Mouse (Mus musculus): ENCODE results near the gene Reln. TPM values are rescaled to one million over a fixed set of nuclear protein-coding genes. Genes with fewer than 3 reads are reported as not detected.

Reln gene
- polyA plus RNA-seq, 1 experiment from 2014 or later = 36.0 TPM

DNA sequence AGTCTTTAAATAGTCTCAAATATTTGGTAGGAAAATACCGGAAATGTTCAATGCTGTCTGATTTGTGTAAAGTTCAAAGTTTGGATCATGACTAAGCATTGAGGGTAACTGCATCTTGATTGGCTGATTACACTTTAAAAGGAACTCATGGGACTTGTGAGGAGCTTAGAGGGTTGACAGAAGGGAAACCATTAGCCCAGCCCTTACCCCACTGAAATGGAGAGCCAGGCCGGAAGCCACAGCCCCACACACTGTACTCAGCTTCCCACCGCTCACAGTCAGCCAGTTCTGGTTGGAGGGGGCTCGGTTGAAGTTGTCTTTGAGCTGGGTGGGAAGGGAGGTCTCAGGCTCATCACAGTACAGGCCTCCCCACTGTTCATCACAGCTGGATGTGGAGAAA, 413.4 kb downstream of the Reln start:
- WGBS = 74% methylated on average over 4 of the region's 4 CpGs
- H3K27ac ChIP-seq = no peak overlapping the region
- H3K36me3 ChIP-seq = no peaks in the 10 kb centered on the region
- no peak for ATAC-seq (ENCODE audit: low FRiP score, low read depth)
- peaks cover 19% of the 10 kb centered on the region for H3K4me1 ChIP-seq
- no peaks in the 10 kb centered on the region for H3K27me3 ChIP-seq (replicated peaks)
- H3K4me2 ChIP-seq (replicated peaks) = no peak overlapping the region
- no peak overlapping the region for H3K9ac ChIP-seq
- no peak overlapping the region for H3K4me3 ChIP-seq
- H3K9me3 ChIP-seq = no peaks in the 10 kb centered on the region

DNA sequence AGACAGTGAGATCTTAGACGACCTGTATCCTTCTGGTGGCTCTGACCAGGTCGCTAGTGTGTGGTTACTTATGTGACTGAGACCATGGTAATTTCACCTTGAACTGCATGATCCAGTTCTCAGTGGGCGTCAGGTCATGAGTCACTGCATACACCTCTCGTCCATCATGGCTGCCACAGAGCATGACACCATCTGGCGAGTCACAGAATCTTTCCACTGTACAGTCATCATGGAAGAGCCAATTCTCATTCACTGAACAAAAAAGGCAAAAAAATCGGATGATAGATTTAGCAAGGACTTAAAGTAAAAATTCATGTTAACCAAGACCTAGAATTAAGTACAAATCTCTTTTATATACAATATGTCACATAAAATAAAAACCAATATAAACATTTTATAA, 424.2 kb downstream of the Reln start:
- Histone ChIP-seq H3K9me3 (no peaks in the 10 kb centered on the region), H3K36me3 (peaks cover 6% of the 10 kb centered on the region; the same call in 1 of the 2 replicates), H3K4me1 (no peaks in the 10 kb centered on the region), H3K27me3 (replicated peaks) (no peaks in the 10 kb centered on the region), H3K9ac (no peak overlapping the region), H3K4me2 (replicated peaks) (no peak overlapping the region), H3K4me3 (no peak overlapping the region), H3K27ac (no peak overlapping the region)
- 84% methylated on average over 6 of the region's 6 CpGs for WGBS
- no peak for ATAC-seq (ENCODE audit: low FRiP score, low read depth)

DNA sequence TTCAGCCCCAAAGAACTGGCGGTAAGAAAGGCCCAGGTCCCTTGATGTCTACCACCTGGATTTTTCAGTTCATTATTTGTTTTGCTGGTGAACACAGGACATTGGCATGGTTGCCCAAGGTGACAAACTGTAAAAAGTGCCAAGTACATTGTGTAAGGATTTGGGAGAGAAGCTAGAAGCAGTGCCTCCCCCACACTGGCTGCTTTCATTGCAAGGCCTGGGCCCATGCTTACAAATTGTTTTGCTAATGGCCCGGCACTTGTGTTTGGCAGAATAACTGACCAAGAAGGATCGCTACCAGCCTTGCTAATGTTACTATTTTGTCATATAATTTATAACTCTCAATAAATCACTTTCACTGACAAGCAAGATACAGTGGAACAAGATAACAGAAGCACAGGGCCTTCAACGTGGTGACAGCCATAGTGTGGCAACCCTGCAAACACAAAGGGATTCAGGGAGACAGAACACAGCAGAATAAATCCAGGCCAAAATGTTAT, 425.2 kb downstream of the Reln start:
- 68% methylated on average over 4 of the region's 4 CpGs for WGBS
- peaks cover 6% of the 10 kb centered on the region; the same call in 1 of the 2 replicates for H3K36me3 ChIP-seq

DNA sequence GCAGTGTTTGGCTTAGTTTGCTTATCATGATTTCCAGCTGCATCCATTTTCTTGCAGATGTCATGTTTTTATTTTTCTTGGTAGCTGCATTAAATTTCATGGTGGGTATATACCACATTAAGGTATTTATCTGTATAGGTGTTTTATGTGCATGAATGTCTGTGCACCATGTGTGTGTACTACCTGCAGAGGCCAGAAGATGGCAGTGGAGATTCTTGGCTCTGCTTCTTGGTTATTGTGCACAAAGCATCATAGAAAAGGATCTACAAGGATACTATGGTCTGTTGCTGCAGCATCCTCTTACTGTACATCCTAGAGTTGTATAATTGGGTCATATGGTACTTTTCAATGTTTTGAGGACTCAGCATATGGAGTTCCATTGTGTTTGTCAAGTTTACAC, 428.5 kb downstream of the Reln start:
- H3K4me2 ChIP-seq (replicated peaks) = no peak overlapping the region
- H3K27ac ChIP-seq = no peak overlapping the region
- no peak overlapping the region for H3K9ac ChIP-seq
- H3K27me3 ChIP-seq (replicated peaks) = no peaks in the 10 kb centered on the region
- peaks cover 6% of the 10 kb centered on the region; the same call in 1 of the 2 replicates for H3K36me3 ChIP-seq
- no peaks in the 10 kb centered on the region for H3K4me1 ChIP-seq
- H3K4me3 ChIP-seq = no peak overlapping the region
- ATAC-seq (ENCODE audit: low FRiP score, low read depth) = no peak
- no peaks in the 10 kb centered on the region for H3K9me3 ChIP-seq

More for the DNA sequence above, 425.2 kb downstream of the Reln start:
- H3K4me2 ChIP-seq (replicated peaks) = no peak overlapping the region
- no peak overlapping the region for H3K4me3 ChIP-seq
- H3K27me3 ChIP-seq (replicated peaks) = no peaks in the 10 kb centered on the region
- no peaks in the 10 kb centered on the region for H3K4me1 ChIP-seq
- H3K27ac ChIP-seq = no peak overlapping the region
- no peak overlapping the region for H3K9ac ChIP-seq
- no peaks in the 10 kb centered on the region for H3K9me3 ChIP-seq
- ATAC-seq (ENCODE audit: low FRiP score, low read depth) = no peak

DNA sequence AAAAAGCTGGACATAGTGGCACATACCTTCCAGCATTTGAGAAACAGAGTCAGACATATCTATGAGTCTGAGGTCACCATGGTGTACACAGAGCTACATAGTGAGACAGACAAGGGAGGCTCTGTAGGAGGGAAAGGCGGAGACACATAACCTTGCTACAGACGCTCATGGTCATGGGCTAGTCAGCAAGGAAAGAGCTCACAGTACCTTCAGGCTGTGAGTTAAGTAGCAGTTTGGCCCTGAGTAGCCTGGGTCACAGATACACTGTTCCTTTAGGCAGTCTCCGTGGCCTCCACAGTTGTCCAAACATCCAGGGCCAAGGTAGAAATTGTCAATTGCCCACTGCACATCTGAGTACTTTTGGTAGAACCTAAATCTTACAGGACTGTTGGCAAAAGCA, 429.7 kb downstream of the Reln start:
- no peak overlapping the region for H3K4me2 ChIP-seq (replicated peaks)
- H3K27me3 ChIP-seq (replicated peaks) = no peaks in the 10 kb centered on the region
- no peaks in the 10 kb centered on the region for H3K4me1 ChIP-seq
- peaks cover 6% of the 10 kb centered on the region; the same call in 1 of the 2 replicates for H3K36me3 ChIP-seq
- H3K27ac ChIP-seq = no peak overlapping the region
- no peak for ATAC-seq (ENCODE audit: low FRiP score, low read depth)
- H3K9ac ChIP-seq = no peak overlapping the region
- 65% methylated on average over 3 of the region's 3 CpGs for WGBS
- no peak overlapping the region for H3K4me3 ChIP-seq
- no peaks in the 10 kb centered on the region for H3K9me3 ChIP-seq

DNA sequence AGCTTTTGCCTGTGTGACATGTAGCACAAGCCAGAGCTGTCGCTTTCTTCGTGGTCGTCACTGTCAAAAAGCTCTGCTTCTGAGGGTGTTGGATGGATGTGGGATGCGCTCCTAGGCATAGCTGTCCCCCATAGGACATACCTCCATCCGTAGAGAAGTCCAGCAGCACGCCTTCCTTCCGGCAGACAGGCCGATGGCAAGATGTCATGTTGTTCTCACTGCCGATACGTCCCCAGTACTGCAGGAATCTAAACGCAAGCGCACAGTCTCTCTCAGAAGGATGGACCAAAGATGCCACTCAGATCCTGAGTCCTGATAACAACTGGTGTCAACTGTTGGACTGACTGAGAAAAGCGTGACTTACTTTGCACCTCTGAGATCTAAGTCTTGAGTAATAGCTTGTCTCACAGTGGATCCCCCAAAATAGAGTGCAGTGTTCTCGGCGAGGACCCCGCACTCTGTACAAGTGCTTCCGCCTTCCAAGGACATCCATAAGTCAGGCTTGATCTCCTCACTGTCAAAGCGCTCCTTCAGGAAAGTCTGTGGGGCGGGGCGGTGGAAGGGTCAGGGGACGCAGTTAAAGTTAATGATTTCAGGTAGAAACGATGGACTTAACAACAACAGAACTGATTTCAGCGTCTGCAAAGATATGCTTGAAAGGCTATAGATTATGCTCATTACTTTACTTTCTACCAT, 431.5 kb downstream of the Reln start:
- Histone ChIP-seq H3K4me2 (replicated peaks) (no peak overlapping the region), H3K9me3 (no peaks in the 10 kb centered on the region), H3K9ac (no peak overlapping the region), H3K4me1 (no peaks in the 10 kb centered on the region), H3K27ac (no peak overlapping the region), H3K4me3 (no peak overlapping the region), H3K36me3 (no peaks in the 10 kb centered on the region; the same call in 1 of the 2 replicates), H3K27me3 (replicated peaks) (no peaks in the 10 kb centered on the region)
- no peak for ATAC-seq (ENCODE audit: low FRiP score, low read depth)
- 88% methylated on average over 23 of the region's 23 CpGs for WGBS

DNA sequence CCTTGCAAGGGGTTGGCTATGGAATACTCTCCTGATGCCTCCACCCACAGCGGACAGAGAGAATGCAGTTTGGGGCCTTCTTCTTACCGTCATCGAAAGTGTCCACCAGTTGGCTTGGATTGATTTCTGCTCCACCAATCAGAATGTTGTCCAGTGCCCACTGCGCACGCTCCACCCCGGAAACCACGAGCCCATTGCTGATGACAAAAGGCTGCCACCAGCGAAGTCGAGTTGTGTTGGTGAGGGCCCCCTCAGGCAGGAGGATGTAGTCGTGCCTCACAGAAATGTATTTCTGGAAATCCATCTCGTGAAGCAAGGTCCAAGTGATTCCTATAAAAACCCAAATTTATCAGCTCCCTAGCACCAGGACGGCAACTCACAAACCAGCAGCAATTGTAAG, 433.8 kb downstream of the Reln start:
- Histone ChIP-seq H3K4me2 (replicated peaks) (no peak overlapping the region), H3K27ac (no peak overlapping the region), H3K9me3 (no peaks in the 10 kb centered on the region), H3K9ac (no peak overlapping the region), H3K27me3 (replicated peaks) (no peaks in the 10 kb centered on the region), H3K4me1 (no peaks in the 10 kb centered on the region), H3K4me3 (no peak overlapping the region), H3K36me3 (no peaks in the 10 kb centered on the region; the same call in 1 of the 2 replicates)
- whole genome bisulfite sequencing = 95% methylated on average over 12 of the region's 12 CpGs
- no peak for ATAC-seq (ENCODE audit: low FRiP score, low read depth)

DNA sequence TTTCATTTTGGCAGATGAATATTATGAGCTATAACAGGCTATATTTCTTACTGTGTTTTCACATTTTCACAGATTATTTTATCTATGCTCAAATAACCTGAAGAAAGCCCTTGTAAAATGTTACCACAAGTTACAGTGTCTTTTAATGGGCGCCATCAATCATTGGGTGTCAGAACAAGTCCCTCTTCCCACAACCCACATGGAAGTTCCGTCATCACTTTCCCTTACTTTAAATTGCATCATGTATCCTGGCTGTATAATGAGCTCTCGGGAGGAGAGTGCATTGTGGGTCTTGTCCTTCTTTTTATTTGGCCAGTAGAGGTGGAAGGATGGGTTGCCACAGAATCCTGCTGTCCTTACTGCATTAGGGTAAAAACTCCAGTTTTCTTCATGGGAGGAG, 434.8 kb downstream of the Reln start:
- Histone ChIP-seq H3K9me3 (no peaks in the 10 kb centered on the region), H3K4me3 (no peak overlapping the region), H3K4me1 (no peaks in the 10 kb centered on the region), H3K36me3 (no peaks in the 10 kb centered on the region; the same call in 1 of the 2 replicates), H3K27me3 (replicated peaks) (no peaks in the 10 kb centered on the region), H3K4me2 (replicated peaks) (no peak overlapping the region), H3K9ac (no peak overlapping the region), H3K27ac (no peak overlapping the region)
- WGBS = 82% methylated on average over 3 of the region's 3 CpGs
- ATAC-seq (ENCODE audit: low FRiP score, low read depth) = no peak

DNA sequence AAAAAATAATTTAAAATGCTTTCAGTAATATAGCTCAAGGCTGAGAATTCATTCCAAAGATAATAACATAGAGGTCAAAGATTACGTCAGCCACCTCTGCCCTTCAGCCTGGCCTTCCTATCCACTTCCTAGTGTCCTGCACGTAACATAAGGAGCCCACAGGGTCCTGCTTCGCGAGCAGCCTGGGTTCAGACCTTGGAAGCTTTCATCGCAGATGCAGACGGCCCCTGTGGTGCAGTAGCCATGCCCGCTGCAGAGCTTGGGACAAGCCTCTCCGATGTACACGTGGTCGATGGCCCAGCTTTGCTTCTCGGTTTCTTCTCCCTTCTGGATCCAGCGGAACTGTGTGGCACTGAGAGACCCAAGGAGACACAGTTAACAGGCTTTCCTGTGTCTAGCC, 443.1 kb downstream of the Reln start:
- no peak for ATAC-seq (ENCODE audit: low FRiP score, low read depth)
- no peak overlapping the region for H3K27ac ChIP-seq
- H3K27me3 ChIP-seq (replicated peaks) = no peaks in the 10 kb centered on the region
- peaks cover 5% of the 10 kb centered on the region for H3K36me3 ChIP-seq
- WGBS = 71% methylated on average over 12 of the region's 12 CpGs
- no peak overlapping the region for H3K4me3 ChIP-seq
- no peaks in the 10 kb centered on the region for H3K4me1 ChIP-seq
- no peaks in the 10 kb centered on the region for H3K9me3 ChIP-seq
- no peak overlapping the region for H3K9ac ChIP-seq
- no peak overlapping the region for H3K4me2 ChIP-seq (replicated peaks)

DNA sequence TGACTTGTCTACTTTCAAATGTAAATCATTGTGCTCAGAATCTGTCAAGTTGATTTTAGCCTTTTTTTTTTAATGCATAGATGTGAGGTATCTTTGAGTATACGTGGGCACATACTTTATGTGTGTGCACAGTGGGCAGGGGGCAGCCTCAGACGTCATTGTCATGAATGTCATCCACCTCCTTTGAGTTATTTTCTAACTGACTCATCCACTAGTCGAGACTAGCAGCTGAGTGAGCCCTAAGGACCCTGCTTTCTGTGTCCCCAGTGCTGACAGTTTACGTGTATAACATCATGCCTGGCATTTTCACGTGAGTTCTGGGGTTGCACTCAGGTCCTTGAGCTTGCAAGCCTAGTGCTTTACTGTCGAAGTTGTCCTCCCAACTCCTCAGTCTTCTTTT, 443.6 kb downstream of the Reln start:
- no peaks in the 10 kb centered on the region for H3K4me1 ChIP-seq
- H3K9ac ChIP-seq = no peak overlapping the region
- H3K27ac ChIP-seq = no peak overlapping the region
- no peak overlapping the region for H3K4me2 ChIP-seq (replicated peaks)
- peaks cover 8% of the 10 kb centered on the region for H3K36me3 ChIP-seq
- no peaks in the 10 kb centered on the region for H3K9me3 ChIP-seq
- H3K27me3 ChIP-seq (replicated peaks) = no peaks in the 10 kb centered on the region
- H3K4me3 ChIP-seq = no peak overlapping the region
- ATAC-seq (ENCODE audit: low FRiP score, low read depth) = no peak
- 74% methylated on average over 6 of the region's 6 CpGs for WGBS

DNA sequence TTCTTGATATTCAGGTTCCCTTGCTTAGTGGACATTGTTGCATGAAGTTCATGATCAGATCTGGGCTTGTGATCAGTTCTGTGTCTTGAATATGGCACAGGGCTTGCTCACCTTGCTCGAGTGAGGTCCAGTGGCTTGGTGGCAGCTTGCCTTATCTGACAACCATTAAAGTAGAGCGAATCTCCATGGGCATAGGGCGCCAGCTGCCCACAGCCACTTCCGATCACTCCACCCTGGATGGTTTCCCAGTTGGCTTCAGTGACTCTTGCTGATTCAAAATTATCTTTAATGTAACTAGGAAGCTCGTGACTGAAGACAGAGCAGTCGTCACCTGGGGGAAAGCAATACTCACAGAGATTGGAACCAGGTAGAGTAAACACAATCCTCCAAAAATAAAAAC, 445.6 kb downstream of the Reln start:
- Histone ChIP-seq H3K4me1 (no peaks in the 10 kb centered on the region), H3K27me3 (replicated peaks) (no peaks in the 10 kb centered on the region), H3K36me3 (peaks cover 8% of the 10 kb centered on the region), H3K9me3 (no peaks in the 10 kb centered on the region), H3K4me3 (no peak overlapping the region), H3K4me2 (replicated peaks) (no peak overlapping the region), H3K9ac (no peak overlapping the region), H3K27ac (no peak overlapping the region)
- WGBS = 89% methylated on average over 6 of the region's 6 CpGs
- no peak for ATAC-seq (ENCODE audit: low FRiP score, low read depth)

DNA sequence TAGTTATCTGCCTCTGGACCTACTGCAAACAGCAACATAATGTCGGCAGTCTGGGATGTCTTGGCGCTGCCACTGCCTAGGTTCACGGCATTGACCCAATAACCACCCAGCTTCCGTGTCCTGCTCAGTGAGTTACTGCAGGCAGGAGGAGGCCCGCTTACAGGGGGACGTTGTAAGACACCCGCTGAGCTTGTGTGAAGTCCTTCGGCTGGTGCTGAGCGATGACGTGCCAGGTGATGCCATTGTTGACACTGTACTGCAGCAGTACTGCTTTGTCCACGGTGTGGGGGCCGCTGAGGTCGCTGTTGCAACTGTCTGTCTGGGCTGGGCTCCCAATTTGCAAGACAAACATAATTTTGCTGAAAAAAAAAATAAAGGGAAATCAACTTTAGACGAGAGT, 447.9 kb downstream of the Reln start:
- Histone ChIP-seq H3K9ac (no peak overlapping the region), H3K36me3 (peaks cover 8% of the 10 kb centered on the region), H3K4me2 (replicated peaks) (no peak overlapping the region), H3K4me3 (no peak overlapping the region), H3K27ac (no peak overlapping the region), H3K4me1 (no peaks in the 10 kb centered on the region), H3K27me3 (replicated peaks) (no peaks in the 10 kb centered on the region), H3K9me3 (no peaks in the 10 kb centered on the region)
- no peak for ATAC-seq (ENCODE audit: low FRiP score, low read depth)
- 67% methylated on average over 14 of the region's 14 CpGs for WGBS

DNA sequence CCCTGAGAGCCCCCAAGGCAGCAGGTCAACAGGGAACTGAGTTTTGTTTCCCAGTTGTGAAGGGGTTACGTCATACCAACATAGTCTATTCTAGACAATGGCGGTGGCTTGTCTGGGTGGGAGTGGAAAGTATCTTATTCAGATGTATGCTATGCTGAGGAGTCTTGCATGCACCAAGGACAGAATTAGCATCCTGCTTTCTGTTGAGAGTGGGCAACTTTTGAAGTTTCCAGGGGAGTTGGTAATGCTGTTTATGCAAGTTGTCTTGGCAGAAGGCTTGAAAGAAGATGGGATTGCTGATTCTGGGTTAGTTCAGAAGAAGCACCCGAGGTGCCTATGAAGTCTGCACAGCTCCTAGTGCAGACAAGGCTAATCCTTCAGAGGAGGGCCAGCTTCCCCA, 450.3 kb downstream of the Reln start:
- 94% methylated on average over 3 of the region's 3 CpGs for WGBS

More for the DNA sequence above, 450.3 kb downstream of the Reln start:
- no peak overlapping the region for H3K4me3 ChIP-seq
- ATAC-seq (ENCODE audit: low FRiP score, low read depth) = no peak
- H3K4me1 ChIP-seq = no peaks in the 10 kb centered on the region
- no peak overlapping the region for H3K9ac ChIP-seq
- peaks cover 6% of the 10 kb centered on the region for H3K36me3 ChIP-seq
- no peaks in the 10 kb centered on the region for H3K27me3 ChIP-seq (replicated peaks)
- H3K4me2 ChIP-seq (replicated peaks) = no peak overlapping the region
- no peaks in the 10 kb centered on the region for H3K9me3 ChIP-seq
- H3K27ac ChIP-seq = no peak overlapping the region

All from neural tube, embryonic 12.5 days (tissue).